Mouse (Mus musculus) neural tube, embryonic 11.5 days (tissue): ENCODE measurements around the gene Sigirr. TPM values are rescaled to one million over a fixed set of nuclear protein-coding genes. Genes with fewer than 3 reads are reported as not detected.

Experiments used
- ATAC-seq: fragments of 200-750 bp; cut with Nextera tagmentation; 2 replicates; pipeline ENCODE4 v1.8.0; 2017; ENCODE audit warnings: moderate number of reproducible peaks, mild to moderate bottlenecking, moderate TSS enrichment, moderate library complexity; ENCODE audit not compliant: insufficient read depth, low FRiP score, low TSS enrichment
- DNase-seq: peaks from one replicate; pipeline ENCODE4 v3.0.0-alpha.2; 2015; ENCODE audit warnings: low spot score
- H3K27ac ChIP-seq: fragments of 300-500 bp; sonication (generic); 2 replicates; pipeline ENCODE4 v1.5.1; 2014; ENCODE audit warnings: low read depth, mild to moderate bottlenecking, low read length
- H3K27me3 ChIP-seq: fragments of 300-500 bp; sonication (generic); 2 replicates; pipeline ENCODE4 v1.6.1; 2014; ENCODE audit warnings: mild to moderate bottlenecking, low read length, mixed read lengths; ENCODE audit not compliant: control insufficient read depth, insufficient read depth
- H3K36me3 ChIP-seq: fragments of 300-500 bp; sonication (generic); 2 replicates; pipeline ENCODE4 v1.6.1; 2014; ENCODE audit warnings: mild to moderate bottlenecking, low read length, moderate library complexity, mixed read lengths; ENCODE audit not compliant: control insufficient read depth, insufficient read depth
- H3K4me1 ChIP-seq: fragments of 300-500 bp; sonication (generic); 2 replicates; pipeline ENCODE4 v1.6.1; 2014; ENCODE audit warnings: low read length, mixed read lengths; ENCODE audit not compliant: control insufficient read depth, insufficient read depth
- H3K4me2 ChIP-seq: fragments of 300-500 bp; sonication (generic); 2 replicates; pipeline ENCODE4 v1.6.1; 2014; ENCODE audit warnings: low read depth, mild to moderate bottlenecking, moderate library complexity
- H3K4me3 ChIP-seq: fragments of 300-500 bp; sonication (generic); 2 replicates; pipeline ENCODE4 v1.5.1; 2014; ENCODE audit warnings: low read depth, low read length
- H3K9ac ChIP-seq: fragments of 300-500 bp; sonication (generic); 2 replicates; pipeline ENCODE4 v1.6.1; 2014; ENCODE audit warnings: mild to moderate bottlenecking, low read length
- H3K9me3 ChIP-seq: fragments of 300-500 bp; sonication (generic); 2 replicates; pipeline ENCODE4 v1.6.1; 2016; ENCODE audit warnings: low read length; ENCODE audit not compliant: control insufficient read depth
- WGBS: fragments of 180-500 bp; shearing (Covaris S2); extraction: QIAGEN DNeasy Blood & Tissue Kit; methylation state at CpG from one replicate; pipeline ENCODE4 v1.1.7; 2014; 5-methylcytosine and 5-hydroxymethylcytosine counted together
- polyA plus RNA-seq: library from polyadenylated mRNA; unstranded; fragments of >200 nt; fragmentation: Nextera tagmentation; extraction: Ambion mirVana; gene quantifications from 2 replicates; pipeline ENCODE4 v1.2.1, GENCODE M21; 2014

Gene Sigirr
- polyA plus RNA-seq, result 2.4 and 3.1 TPM in 2 replicates

DNA sequence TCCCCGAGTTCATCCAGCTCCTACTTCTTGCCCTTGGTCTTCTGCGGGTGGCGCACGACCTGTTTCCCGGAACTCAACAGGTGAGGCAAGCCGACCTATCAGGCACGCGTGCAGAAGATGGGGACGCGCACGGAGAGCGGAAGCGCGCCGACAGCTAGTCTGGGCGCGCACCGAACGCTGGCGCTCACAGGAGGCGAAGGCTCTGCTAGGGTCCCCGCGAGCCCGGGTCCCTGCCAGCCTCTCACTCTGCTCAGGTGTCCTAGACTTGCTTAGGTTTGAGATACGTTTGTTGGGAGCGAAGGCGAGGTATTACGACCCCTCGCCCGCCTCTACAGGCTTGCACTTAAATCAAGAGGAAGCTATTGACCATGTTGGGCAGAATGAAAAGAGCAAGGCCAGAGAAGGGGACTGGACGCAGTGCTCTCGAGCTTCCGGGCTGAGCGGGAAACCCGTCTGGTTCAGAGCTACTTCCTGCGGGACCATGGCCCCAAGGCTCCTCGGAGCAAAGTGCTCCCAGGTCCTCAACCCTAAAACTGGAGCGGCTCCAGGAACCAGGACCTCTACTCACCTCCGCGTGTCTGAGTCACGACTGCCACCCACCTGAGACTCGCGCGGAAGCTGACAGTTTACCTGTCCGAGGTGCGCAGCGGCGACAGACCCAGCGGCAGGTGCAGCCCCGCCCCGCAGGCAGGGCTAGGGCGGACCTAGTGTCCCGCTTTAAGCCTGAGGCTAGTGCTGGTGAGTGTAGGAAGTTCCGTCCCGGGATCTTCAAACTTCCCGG, at the start of gene Sigirr:
Gene Sigirr (minus strand): TSS at position 662 of the 781 bp plus-strand sequence.
- Histone ChIP-seq H3K9me3 (no peaks in the 10 kb centered on the region), H3K27ac (no peak within 1 kb of the TSS), H3K4me3 (peak within 1 kb of the TSS; percentile 29), H3K36me3 (no peaks in the 10 kb centered on the region), H3K27me3 (peaks cover 32% of the 10 kb centered on the region), H3K9ac (peak within 1 kb of the TSS; percentile 18), H3K4me2 (peak within 1 kb of the TSS; percentile 68), H3K4me1 (peaks cover 6% of the 10 kb centered on the region; the same call in 1 of the 2 replicates)
- no peak for ATAC-seq
- DNase-seq, result peak; percentile 41
- WGBS, result under 1% methylated on average over 56 of the region's 56 CpGs

DNA sequence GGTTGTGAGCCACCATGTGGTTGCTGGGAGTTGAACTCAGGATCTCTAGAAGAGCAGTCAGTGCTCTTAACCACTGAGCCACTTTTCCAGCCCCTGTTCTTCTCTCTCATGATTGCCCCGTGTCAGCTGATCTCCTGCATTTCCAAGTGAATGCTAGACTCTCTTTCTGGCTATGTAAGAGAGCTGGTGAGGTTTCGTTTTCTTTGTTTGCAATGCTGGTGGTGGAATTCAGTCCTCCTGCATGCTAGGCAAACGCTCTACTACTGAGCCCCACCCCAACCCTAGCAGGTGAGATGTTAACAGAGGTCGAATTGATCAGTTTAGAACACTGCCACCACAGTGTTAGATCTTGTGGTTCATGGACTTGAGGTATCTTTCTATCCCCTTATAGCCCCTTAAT, 48.3 kb upstream of the Sigirr start:
- no peaks in the 10 kb centered on the region for H3K4me1 ChIP-seq
- ATAC-seq (no peak), DNase-seq (no peak)
- WGBS, result 79% methylated on average over 4 of the region's 4 CpGs
- H3K9me3 ChIP-seq, result no peaks in the 10 kb centered on the region
- H3K27me3 ChIP-seq, result no peaks in the 10 kb centered on the region
- peaks cover 14% of the 10 kb centered on the region; the same call in 1 of the 2 replicates for H3K36me3 ChIP-seq
- no peak overlapping the region for H3K9ac ChIP-seq
- no peak overlapping the region for H3K4me2 ChIP-seq
- no peak overlapping the region for H3K27ac ChIP-seq
- H3K4me3 ChIP-seq, result no peak overlapping the region

DNA sequence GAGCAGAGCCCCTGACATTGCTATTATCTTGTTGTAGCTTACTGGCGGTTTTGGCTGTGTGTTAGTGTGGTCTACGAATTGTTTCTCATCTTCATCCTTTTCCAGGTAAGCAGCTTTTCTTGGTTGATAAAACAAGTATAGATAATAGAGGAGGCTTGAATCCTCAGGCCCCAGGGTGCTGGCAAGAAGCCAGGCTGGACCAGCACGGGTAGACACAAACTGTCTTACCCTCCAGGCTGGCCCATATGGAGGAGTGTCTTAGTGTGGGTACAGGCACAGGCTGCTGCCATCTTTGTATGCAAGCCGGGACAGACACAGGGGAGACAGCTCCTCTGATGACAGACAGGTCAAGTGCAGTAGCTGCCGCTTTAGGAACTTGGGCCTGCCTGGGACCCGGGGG, 46.7 kb upstream of the Sigirr start:
- peaks cover 13% of the 10 kb centered on the region; the same call in 1 of the 2 replicates for H3K36me3 ChIP-seq
- 91% methylated on average over 6 of the region's 6 CpGs for WGBS

DNA sequence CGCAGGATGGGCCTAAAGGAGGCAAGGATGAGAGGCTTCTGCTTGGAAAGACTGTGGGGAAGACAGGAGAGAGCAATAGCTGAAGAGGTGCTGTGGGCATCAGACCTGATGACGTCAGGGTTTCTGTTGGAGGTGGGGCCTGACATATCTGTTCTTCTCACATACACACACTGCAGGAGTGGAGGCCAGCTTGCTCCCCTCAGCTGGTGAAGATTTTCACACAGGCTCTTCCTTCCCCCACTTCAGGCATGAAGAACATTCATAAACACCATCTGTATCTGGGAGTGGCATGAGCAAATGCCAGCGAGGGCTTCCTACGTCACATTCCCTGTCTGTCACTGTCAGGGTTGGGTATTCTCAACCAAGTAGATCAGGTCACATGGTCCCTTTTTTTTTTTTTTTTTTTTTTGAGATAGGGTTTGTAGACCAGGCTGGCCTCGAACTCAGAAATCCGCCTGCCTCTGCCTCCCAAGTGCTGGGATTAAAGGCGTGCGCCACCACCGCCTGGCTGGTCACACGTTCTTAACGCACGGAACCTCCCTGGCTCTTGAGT, 45.7 kb upstream of the Sigirr start:
- Histone ChIP-seq H3K4me3 (no peak overlapping the region), H3K4me2 (no peak overlapping the region), H3K27ac (no peak overlapping the region), H3K36me3 (peaks cover 8% of the 10 kb centered on the region; the same call in 1 of the 2 replicates), H3K9me3 (no peaks in the 10 kb centered on the region), H3K9ac (no peak overlapping the region), H3K4me1 (no peaks in the 10 kb centered on the region), H3K27me3 (no peaks in the 10 kb centered on the region)
- ATAC-seq (no peak), DNase-seq (no peak)
- 96% methylated on average over 12 of the region's 12 CpGs for WGBS

More for the DNA sequence above, 46.7 kb upstream of the Sigirr start:
- Histone ChIP-seq H3K27ac (no peak overlapping the region), H3K9ac (no peak overlapping the region), H3K4me1 (no peaks in the 10 kb centered on the region), H3K9me3 (no peaks in the 10 kb centered on the region), H3K27me3 (no peaks in the 10 kb centered on the region), H3K4me3 (no peak overlapping the region), H3K4me2 (no peak overlapping the region)
- ATAC-seq (no peak), DNase-seq (no peak)

DNA sequence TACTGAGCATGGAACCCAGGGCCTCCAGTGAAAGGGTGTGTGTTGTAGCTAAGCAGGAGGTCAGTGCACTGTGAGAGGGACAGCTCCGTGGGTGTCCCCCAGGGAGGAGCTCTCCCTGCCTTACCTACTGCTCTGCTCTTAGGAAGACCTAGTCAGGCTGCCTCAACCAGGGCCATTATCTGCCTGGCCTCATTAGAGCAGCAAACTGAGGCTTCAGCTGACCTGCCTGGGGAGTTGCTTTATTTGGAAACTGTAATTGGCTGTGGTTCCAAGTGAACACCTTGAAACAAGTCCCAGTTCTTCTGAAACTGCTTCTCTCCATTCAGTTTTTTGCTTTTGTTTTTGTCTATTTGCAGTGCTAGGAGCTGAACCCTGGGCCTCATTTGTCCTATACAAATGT, 45.0 kb upstream of the Sigirr start:
- no peak overlapping the region for H3K4me3 ChIP-seq
- H3K27me3 ChIP-seq, result no peaks in the 10 kb centered on the region
- ATAC-seq (no peak), DNase-seq (no peak)
- 70% methylated on average over 1 of the region's 1 CpGs for WGBS
- H3K9me3 ChIP-seq, result no peaks in the 10 kb centered on the region
- H3K4me2 ChIP-seq, result no peak overlapping the region
- H3K27ac ChIP-seq, result no peak overlapping the region
- H3K36me3 ChIP-seq, result peaks cover 6% of the 10 kb centered on the region
- no peaks in the 10 kb centered on the region for H3K4me1 ChIP-seq
- H3K9ac ChIP-seq, result no peak overlapping the region

DNA sequence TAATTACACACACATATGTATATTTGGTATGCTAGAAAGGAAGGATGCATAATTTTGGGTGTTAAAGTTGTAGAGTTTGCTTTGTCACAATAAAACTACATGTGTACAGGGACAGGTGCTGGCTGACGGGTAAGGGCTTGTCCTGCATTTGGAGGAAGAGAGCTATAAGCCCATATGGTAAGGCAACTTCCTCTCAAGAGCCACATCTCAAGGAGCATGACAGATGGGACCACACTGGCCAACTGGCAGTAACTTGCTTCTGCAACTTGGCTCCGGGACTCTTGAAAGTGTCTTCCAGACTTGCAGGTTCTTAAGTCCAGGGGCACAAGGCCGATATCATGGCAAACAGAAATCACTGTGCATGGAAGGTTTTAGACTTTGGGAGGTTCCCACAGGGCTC, 44.3 kb upstream of the Sigirr start:
- ATAC-seq (no peak), DNase-seq (no peak)
- Histone ChIP-seq H3K27me3 (no peaks in the 10 kb centered on the region), H3K27ac (no peak overlapping the region), H3K9me3 (no peaks in the 10 kb centered on the region), H3K9ac (no peak overlapping the region), H3K4me2 (no peak overlapping the region), H3K4me1 (no peaks in the 10 kb centered on the region), H3K36me3 (peaks cover 6% of the 10 kb centered on the region), H3K4me3 (no peak overlapping the region)
- WGBS, result 95% methylated on average over 3 of the region's 3 CpGs

DNA sequence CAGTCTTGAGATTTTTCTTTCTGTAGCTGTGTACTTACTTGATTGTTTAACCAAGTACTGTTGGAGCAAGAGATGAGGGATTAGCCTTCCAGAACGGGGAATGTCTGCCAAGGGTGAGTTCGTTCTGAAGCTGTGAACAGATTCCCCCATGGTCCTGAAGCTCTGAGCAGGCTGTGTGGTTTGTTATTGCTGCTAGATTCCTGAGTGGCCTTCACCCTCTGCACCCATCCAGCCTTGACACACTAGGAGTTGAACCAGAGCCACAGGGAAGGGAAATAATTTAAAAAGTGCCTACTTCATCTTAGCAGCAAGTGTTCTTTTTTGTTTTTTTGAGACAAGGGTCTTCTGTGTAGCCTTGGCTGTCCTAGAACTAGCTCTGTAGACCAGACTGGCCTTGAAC, 43.5 kb upstream of the Sigirr start:
- no peaks in the 10 kb centered on the region for H3K27me3 ChIP-seq
- no peak overlapping the region for H3K4me3 ChIP-seq
- DNase-seq (no peak), ATAC-seq (no peak)
- H3K4me1 ChIP-seq, result no peaks in the 10 kb centered on the region
- WGBS, result 97% methylated on average over 2 of the region's 2 CpGs
- H3K27ac ChIP-seq, result no peak overlapping the region
- H3K4me2 ChIP-seq, result no peak overlapping the region
- no peak overlapping the region for H3K9ac ChIP-seq
- H3K9me3 ChIP-seq, result no peaks in the 10 kb centered on the region
- peaks cover 6% of the 10 kb centered on the region for H3K36me3 ChIP-seq

DNA sequence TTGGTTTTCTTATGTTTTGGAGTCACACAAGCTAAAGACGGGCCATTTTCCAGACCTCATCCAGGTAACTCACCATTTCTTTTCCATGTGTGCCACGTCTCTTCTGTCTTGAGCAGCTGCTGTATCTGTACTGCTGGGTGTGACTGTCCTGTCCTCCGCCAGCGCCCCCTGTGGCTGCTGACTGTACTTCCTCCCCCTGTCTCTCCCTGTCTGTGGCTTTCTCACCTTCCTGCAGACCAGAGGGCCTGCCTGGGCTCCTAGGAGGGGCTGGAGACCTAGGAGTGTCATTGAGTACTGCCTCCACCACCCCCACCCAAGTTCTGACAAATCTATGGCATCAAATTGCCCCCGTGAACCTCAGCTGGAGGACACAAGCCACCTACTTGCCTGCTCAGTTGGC, 42.7 kb upstream of the Sigirr start:
- ATAC-seq (no peak), DNase-seq (peak; percentile 54)
- H3K27ac ChIP-seq, result no peak overlapping the region

DNA sequence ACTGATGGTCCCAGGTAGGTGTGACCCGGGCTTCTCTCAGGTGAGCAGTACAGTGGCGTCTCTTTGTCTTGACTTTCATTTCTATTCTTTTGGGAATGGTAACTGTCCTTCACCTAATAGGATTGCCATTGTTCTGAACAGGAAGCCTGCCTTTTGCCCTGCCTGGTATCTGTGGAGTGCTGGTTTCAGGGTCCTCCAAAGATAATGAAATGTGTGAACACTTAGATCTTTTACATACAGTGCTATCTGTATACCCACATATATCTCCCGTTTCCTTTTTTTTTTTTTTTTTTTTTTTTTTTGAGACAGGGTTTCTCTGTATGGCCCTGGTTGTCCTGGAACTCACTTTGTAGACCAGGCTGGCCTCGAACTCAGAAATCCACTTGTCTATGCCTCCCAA, 41.0 kb upstream of the Sigirr start:
- Histone ChIP-seq H3K4me1 (no peaks in the 10 kb centered on the region), H3K9me3 (no peaks in the 10 kb centered on the region), H3K4me2 (no peak overlapping the region), H3K9ac (no peak overlapping the region), H3K27ac (no peak overlapping the region), H3K4me3 (no peak overlapping the region), H3K36me3 (peaks cover 8% of the 10 kb centered on the region), H3K27me3 (no peaks in the 10 kb centered on the region)
- WGBS, result 87% methylated on average over 4 of the region's 4 CpGs
- DNase-seq, result no peak
- no peak for ATAC-seq

More for the DNA sequence above, 42.7 kb upstream of the Sigirr start:
- Histone ChIP-seq H3K4me1 (no peaks in the 10 kb centered on the region), H3K9ac (no peak overlapping the region), H3K27me3 (no peaks in the 10 kb centered on the region), H3K36me3 (peaks cover 6% of the 10 kb centered on the region), H3K9me3 (no peaks in the 10 kb centered on the region), H3K4me2 (no peak overlapping the region), H3K4me3 (no peak overlapping the region)
- 57% methylated on average over 5 of the region's 5 CpGs for WGBS
